Comparison of ENCODE assay signal across 8 mouse cellular contexts in the genomic region with DNA sequence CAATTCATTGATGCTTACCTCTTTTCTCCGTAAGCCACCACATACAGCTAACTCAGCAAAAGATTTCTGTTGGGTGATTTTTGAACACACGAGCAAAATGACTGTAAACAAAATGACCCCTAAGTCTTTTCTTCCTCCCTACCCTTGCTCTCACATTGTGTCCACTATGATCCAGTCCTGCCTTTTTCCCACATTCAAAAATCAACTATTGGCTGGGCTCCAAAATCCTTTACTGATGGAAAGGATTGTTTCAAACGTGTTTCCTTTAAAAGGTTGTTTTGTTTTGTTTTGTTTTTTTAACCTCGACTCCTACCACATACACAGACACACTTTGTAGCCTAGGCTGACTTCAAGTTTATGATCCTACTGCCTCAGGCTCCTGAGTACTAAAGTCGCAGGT. TPM values are rescaled to one million over a fixed set of nuclear protein-coding genes. Genes with fewer than 3 reads are reported as not detected.
A peak's percentile ranks its signal among the peaks of the same experiment; 100 is the strongest.
DNase-seq lines count a peak whose midpoint lies in the region; ATAC-seq and TF ChIP-seq lines count a peak whose summit lies in the region.

No protein-coding gene starts in this region.

- H3K9me3 ChIP-seq in embryonic facial prominence, embryonic 12.5 days: no peaks in the 10 kb centered on the region
- no peaks in the 10 kb centered on the region for H3K9me3 ChIP-seq in intestine, embryonic 15.5 days

- H3ac ChIP-seq in myocyte (ENCODE audit: control insufficient read depth, insufficient read length): no peak overlapping the region

- ATAC-seq in embryonic facial prominence, embryonic 12.5 days (ENCODE audit: insufficient number of reproducible peaks, insufficient read depth, low FRiP score, low TSS enrichment): no peak
- no peak for ATAC-seq in intestine, embryonic 15.5 days

- H3K4me3 ChIP-seq in left cerebral cortex, adult 2 months: peak overlapping the region; percentile 55
- peak overlapping the region; percentile 50 for H3K4me3 ChIP-seq in embryonic facial prominence, embryonic 12.5 days
- H3K4me3 ChIP-seq in intestine, embryonic 15.5 days (replicated peaks): peak overlapping the region; percentile 49
- H3K4me3 ChIP-seq in myocyte: peak overlapping the region; percentile 41

- no peak for DNase-seq in left cerebral cortex, adult 2 months (ENCODE audit: extremely low spot score in 1 of 2, low spot score in 2 of 2)
- DNase-seq in left cerebral cortex, postnatal 25 days (ENCODE audit: low spot score in 2 of 2): no peak
- DNase-seq in urinary bladder, adult 2 months (ENCODE audit: low spot score): no peak
- DNase-seq in ovary, postnatal 36 days (ENCODE audit: low spot score): no peak
- no peak for DNase-seq in gastrocnemius, adult 8-10 months (ENCODE audit: low spot score in 2 of 2)

- peak overlapping the region; percentile 56 for H3K4me2 ChIP-seq in embryonic facial prominence, embryonic 12.5 days (replicated peaks)
- peak overlapping the region; percentile 60 for H3K4me2 ChIP-seq in intestine, embryonic 15.5 days (replicated peaks)
- H3K4me2 ChIP-seq in myocyte (ENCODE audit: low read depth): peak overlapping the region; percentile 89

- no peaks in the 10 kb centered on the region for H3K36me3 ChIP-seq in embryonic facial prominence, embryonic 12.5 days
- H3K36me3 ChIP-seq in intestine, embryonic 15.5 days: no peaks in the 10 kb centered on the region
- H3K36me3 ChIP-seq in myocyte (ENCODE audit: control insufficient read depth, insufficient read depth): no peaks in the 10 kb centered on the region

- peak overlapping the region; percentile 52; the same call in 1 of the 2 replicates for H3K9ac ChIP-seq in embryonic facial prominence, embryonic 12.5 days
- H3K9ac ChIP-seq in intestine, embryonic 15.5 days: 0 out of 2 replicates have a peak overlapping the region, but pooled peaks have one; percentile 55

- TF ChIP-seq CTCF in left cerebral cortex, adult 2 months (IDR thresholded peaks at IDR 0.05): no peak

- WGBS in embryonic facial prominence, embryonic 12.5 days: 44% methylated on average over 5 of the region's 5 CpGs
- 39% methylated on average over 5 of the region's 5 CpGs for WGBS in intestine, embryonic 15.5 days

- H3K4me1 ChIP-seq in embryonic facial prominence, embryonic 12.5 days: no peaks in the 10 kb centered on the region
- no peaks in the 10 kb centered on the region; the same call in 1 of the 2 replicates for H3K4me1 ChIP-seq in intestine, embryonic 15.5 days (replicated peaks)

- H3K79me2 ChIP-seq in myocyte (ENCODE audit: control insufficient read depth, insufficient read depth): no peaks in the 10 kb centered on the region

- intact Hi-C loops in left cerebral cortex, adult 2 months (cut with DNase I): no loop called here
- intact Hi-C loops in left cerebral cortex, postnatal 25 days (cut with DNase I): no loop called here

- H3K27ac ChIP-seq in left cerebral cortex, adult 2 months: peak overlapping the region; percentile 99
- peak overlapping the region; percentile 87 for H3K27ac ChIP-seq in embryonic facial prominence, embryonic 12.5 days
- peak overlapping the region; percentile 89 for H3K27ac ChIP-seq in intestine, embryonic 15.5 days

- TF ChIP-seq POLR2A in myocyte (IDR thresholded peaks at IDR 0.05; ENCODE audit: insufficient read length, low read depth): no peak

- no peaks in the 10 kb centered on the region for H3K27me3 ChIP-seq in embryonic facial prominence, embryonic 12.5 days
- H3K27me3 ChIP-seq in intestine, embryonic 15.5 days (replicated peaks): no peaks in the 10 kb centered on the region
- no peaks in the 10 kb centered on the region for H3K27me3 ChIP-seq in myocyte (ENCODE audit: control insufficient read depth, insufficient read depth, insufficient read length)

TF ChIP-seq in myocyte, 11 proteins besides CTCF, POLR2A, EP300 and RAD21:
- TF ChIP-seq REST (IDR thresholded peaks at IDR 0.05; ENCODE audit: insufficient read depth, insufficient read length) (no peak), MYOD1 (IDR thresholded peaks at IDR 0.05; ENCODE audit: control insufficient read depth in 1 of 3, insufficient read length in 2 of 3, low read depth in 2 of 3) (no peak), TCF3 (IDR thresholded peaks at IDR 0.05; ENCODE audit: insufficient read length, low read depth) (no peak), CEBPB (IDR thresholded peaks at IDR 0.05; ENCODE audit: insufficient read depth, poor library complexity, severe bottlenecking) (no peak), TCF12 (IDR thresholded peaks at IDR 0.05; ENCODE audit: insufficient read depth, poor library complexity, severe bottlenecking) (no peak)

RNA-seq across cellular contexts. Expression of a gene that starts 2.5 kb away (rescaled TPM):
- 1 to 10 TPM; 4.0 to 5.0 TPM for total RNA-seq in left cerebral cortex, adult 2 months (2021)
- total RNA-seq in left cerebral cortex, postnatal 25 days (2021): 1 to 10 TPM; 3.3 to 5.3 TPM
- polyA plus RNA-seq in embryonic facial prominence, embryonic 12.5 days (2016; fragmentation: Nextera tagmentation; extraction: Ambion mirVana): 3.0 and 4.1 TPM in 2 replicates
- polyA plus RNA-seq in intestine, embryonic 15.5 days (2015; fragmentation: Nextera tagmentation; extraction: Ambion mirVana): 3.4 and 4.3 TPM in 2 replicates
- 1.1 TPM for polyA plus RNA-seq in myocyte (2012; fragmentation: generic; extraction: Trizol)
- 1.1 and 1.5 TPM in 2 replicates for polyA plus RNA-seq in urinary bladder, adult 2 months (2012; rRNA removed)
- 1 to 10 TPM in 1 of 4 experiments, under 1 TPM in 3; 0.61 to 1.5 (median 0.82) TPM for total RNA-seq in gastrocnemius, adult 8-10 months (2022)

RNA-seq across cellular contexts. Expression of a gene that starts 10.3 kb away (rescaled TPM):
- 100 to 1,000 TPM; 117 to 126 TPM for total RNA-seq in left cerebral cortex, adult 2 months (2021)
- 100 to 1,000 TPM; 136 to 141 TPM for total RNA-seq in left cerebral cortex, postnatal 25 days (2021)
- 30.8 and 32.6 TPM in 2 replicates for polyA plus RNA-seq in embryonic facial prominence, embryonic 12.5 days (2016; fragmentation: Nextera tagmentation; extraction: Ambion mirVana)
- 16.5 and 19.0 TPM in 2 replicates for polyA plus RNA-seq in intestine, embryonic 15.5 days (2015; fragmentation: Nextera tagmentation; extraction: Ambion mirVana)
- 29.5 TPM for polyA plus RNA-seq in myocyte (2012; fragmentation: generic; extraction: Trizol)
- polyA plus RNA-seq in urinary bladder, adult 2 months (2012; rRNA removed): 67.9 and 72.1 TPM in 2 replicates
- total RNA-seq in gastrocnemius, adult 8-10 months (2022): 10 to 100 TPM; 15.4 to 25.2 (median 18.1) TPM

RNA-seq across cellular contexts. Expression of a gene that starts 39.1 kb away (rescaled TPM):
- total RNA-seq in left cerebral cortex, adult 2 months (2021): 10 to 100 TPM; 22.2 to 26.4 TPM
- 10 to 100 TPM; 18.0 to 24.7 TPM for total RNA-seq in left cerebral cortex, postnatal 25 days (2021)
- 55.2 and 57.2 TPM in 2 replicates for polyA plus RNA-seq in embryonic facial prominence, embryonic 12.5 days (2016; fragmentation: Nextera tagmentation; extraction: Ambion mirVana)
- 30.4 and 31.7 TPM in 2 replicates for polyA plus RNA-seq in intestine, embryonic 15.5 days (2015; fragmentation: Nextera tagmentation; extraction: Ambion mirVana)
- polyA plus RNA-seq in myocyte (2012; fragmentation: generic; extraction: Trizol): 20.2 TPM
- polyA plus RNA-seq in urinary bladder, adult 2 months (2012; rRNA removed): 40.2 and 47.0 TPM in 2 replicates
- total RNA-seq in gastrocnemius, adult 8-10 months (2022): 1 to 10 TPM; 2.3 to 4.5 (median 3.3) TPM

RNA-seq across cellular contexts. Expression of a gene that starts 42.5 kb away (rescaled TPM):
- total RNA-seq in left cerebral cortex, adult 2 months (2021): 10 to 100 TPM; 60.3 to 61.1 TPM
- total RNA-seq in left cerebral cortex, postnatal 25 days (2021): 10 to 100 TPM; 55.1 to 59.6 TPM
- polyA plus RNA-seq in embryonic facial prominence, embryonic 12.5 days (2016; fragmentation: Nextera tagmentation; extraction: Ambion mirVana): 66.7 and 70.6 TPM in 2 replicates
- 51.5 and 52.5 TPM in 2 replicates for polyA plus RNA-seq in intestine, embryonic 15.5 days (2015; fragmentation: Nextera tagmentation; extraction: Ambion mirVana)
- 103 TPM for polyA plus RNA-seq in myocyte (2012; fragmentation: generic; extraction: Trizol)
- 33.1 and 35.7 TPM in 2 replicates for polyA plus RNA-seq in urinary bladder, adult 2 months (2012; rRNA removed)
- total RNA-seq in gastrocnemius, adult 8-10 months (2022): 100 to 1,000 TPM; 129 to 168 (median 143) TPM
